Mouse (Mus musculus): ENCODE data around the gene Pbx1.

The Pbx1 gene

GRCm38 (mm10) chr1:168175586-168175985 is 256.5 kb downstream of the Pbx1 start:
- no peak for DNase-seq (ENCODE audit: low read depth, low spot score)

- no peak for DNase-seq (ENCODE audit: low read depth, low spot score)
These were observed 262.3 kb downstream of the Pbx1 start for GRCm38 (mm10) chr1:168169791-168170190.

GRCm38 (mm10) chr1:168169052-168169779 is 262.9 kb downstream of the Pbx1 start:
- DNase-seq (ENCODE audit: low read depth, low spot score) = no peak

- no peak for DNase-seq (ENCODE audit: low read depth, low spot score)
These were observed 264.3 kb downstream of the Pbx1 start for GRCm38 (mm10) chr1:168167781-168168180.

DNA sequence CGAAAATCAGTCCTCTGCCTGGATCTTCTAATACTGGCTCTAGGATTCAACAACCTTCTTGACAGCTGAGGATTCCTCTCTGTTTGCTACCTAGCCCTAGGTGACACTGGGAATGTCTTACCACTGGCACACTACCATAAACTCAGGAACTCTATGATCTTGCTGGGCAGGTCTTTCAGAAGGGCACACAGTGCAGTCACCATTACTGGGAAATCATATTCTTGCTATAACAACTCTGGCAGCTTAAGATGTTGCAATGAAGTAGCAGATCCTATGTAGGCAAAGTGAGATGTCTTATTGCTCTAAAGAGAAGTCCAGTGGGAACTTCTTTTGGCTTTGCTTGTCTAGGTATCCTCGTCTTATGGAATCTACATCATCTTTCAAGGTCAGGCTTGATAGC is 265.2 kb downstream of the Pbx1 start:
- no peak for DNase-seq (ENCODE audit: low read depth, low spot score)

GRCm38 (mm10) chr1:168164945-168165344 is 267.1 kb downstream of the Pbx1 start:
- no peak for DNase-seq (ENCODE audit: low read depth, low spot score)

GRCm38 (mm10) chr1:168163521-168164233 is 268.4 kb downstream of the Pbx1 start:
- no peak for DNase-seq (ENCODE audit: low read depth, low spot score)

DNA sequence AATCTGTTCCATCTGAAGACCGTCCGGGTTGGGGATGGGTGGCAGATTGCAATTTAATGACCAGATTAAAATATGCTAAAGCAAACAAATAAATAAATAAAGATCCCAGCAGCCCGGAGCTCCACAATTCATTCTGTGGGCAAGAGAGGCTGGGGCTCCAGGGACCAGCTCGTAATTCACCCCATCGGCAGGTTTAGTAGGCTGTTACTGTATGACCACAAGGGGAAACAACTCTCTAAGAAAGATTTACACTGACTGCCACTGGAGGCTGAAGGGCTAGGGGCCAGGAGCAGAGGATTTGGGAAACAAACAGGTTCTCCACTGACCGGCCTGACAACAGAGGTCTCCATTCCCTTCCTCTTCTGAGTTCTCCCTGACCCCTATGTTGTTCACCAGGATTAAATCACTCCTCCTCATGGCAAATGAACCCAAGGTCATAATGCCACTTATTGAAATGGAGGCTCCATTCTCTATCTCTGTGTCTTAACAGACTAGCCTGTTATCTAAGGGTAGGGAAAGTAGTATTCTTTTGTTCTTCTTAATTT is 292.9 kb downstream of the Pbx1 start:
- DNase-seq (ENCODE audit: low read depth, low spot score) = no peak

GRCm38 (mm10) chr1:168138669-168139068 is 293.4 kb downstream of the Pbx1 start:
- no peak for DNase-seq (ENCODE audit: low read depth, low spot score)

DNA sequence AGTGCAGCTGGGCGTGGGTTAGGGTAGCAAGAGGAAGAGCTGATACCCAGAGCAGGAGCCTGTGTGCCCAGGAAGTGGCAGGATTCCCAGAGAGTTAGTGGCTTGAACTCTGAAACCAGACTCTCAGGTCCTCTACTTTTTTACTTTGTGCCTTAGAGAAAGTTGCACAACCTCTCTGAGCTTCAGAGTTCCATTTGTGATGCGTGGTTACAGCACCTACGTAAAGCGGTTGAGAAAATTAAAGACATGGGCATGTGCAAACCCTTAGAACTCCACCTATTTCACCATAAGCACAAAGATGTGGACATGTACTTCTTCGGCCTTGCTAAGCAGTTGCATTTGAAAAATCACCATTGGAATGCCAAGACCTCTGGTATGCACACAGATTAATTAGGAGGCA is 294.2 kb downstream of the Pbx1 start:
- DNase-seq (ENCODE audit: low read depth, low spot score) = no peak

DNA sequence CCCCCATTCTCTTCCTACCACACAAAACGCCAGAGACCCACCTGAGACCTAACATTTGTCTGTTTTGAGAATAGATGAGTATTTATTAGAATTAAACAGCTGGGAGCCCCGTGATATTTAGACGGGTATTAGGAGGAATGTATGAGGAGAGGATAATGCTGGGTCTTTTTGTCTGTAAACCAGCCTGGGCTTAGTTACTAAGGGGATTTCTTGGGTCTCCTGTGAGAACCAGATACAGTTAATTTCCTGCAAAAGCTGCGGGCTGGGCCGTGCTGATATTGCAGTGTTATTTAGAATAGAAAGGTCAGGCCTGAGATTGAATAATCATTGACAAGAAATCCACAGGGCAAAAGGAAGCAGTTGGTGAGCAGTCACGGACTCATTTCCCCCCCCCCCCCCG is 296.5 kb downstream of the Pbx1 start:
- DNase-seq (ENCODE audit: low read depth, low spot score) = no peak

DNA sequence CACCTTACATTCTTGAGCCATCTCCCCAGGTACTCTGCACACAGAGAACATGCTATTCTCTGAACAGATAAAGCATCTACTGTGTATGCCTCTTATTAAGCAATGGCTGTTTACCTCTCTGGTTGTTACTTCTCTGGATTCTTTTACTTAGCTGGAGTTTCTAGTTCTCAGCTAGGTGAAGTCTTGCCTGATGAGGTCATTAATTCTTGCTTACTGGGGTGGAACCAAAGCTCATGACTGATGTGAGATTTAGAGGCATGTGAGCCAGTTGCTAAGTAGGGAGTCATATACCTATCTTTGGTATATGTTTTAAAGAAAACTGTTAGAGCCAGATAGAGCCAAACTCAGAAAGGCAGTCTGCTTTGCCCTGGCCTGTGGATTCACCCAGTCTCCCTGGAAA is 298.4 kb downstream of the Pbx1 start:
- no peak for DNase-seq (ENCODE audit: low read depth, low spot score)

DNA sequence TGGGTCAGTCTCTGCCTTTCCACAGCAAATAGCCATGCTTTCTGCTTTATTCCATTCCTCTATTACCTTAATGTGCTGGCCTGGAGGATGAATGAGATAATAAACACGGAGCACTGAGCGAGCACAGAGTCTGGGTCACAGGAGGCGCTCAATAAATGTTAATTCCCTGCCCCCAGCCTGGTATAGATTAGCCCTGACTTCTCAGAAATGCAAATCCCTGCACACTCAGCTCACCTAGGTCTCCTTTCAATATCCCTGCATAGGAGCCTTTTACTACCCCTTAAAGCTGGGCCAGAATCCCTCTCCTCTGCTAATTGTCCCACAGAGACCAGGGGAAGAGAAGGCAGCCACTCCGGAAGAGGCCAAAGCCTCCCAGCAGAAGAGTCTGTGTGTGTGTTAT is 304.1 kb downstream of the Pbx1 start:
- DNase-seq (ENCODE audit: low read depth, low spot score) = no peak

DNA sequence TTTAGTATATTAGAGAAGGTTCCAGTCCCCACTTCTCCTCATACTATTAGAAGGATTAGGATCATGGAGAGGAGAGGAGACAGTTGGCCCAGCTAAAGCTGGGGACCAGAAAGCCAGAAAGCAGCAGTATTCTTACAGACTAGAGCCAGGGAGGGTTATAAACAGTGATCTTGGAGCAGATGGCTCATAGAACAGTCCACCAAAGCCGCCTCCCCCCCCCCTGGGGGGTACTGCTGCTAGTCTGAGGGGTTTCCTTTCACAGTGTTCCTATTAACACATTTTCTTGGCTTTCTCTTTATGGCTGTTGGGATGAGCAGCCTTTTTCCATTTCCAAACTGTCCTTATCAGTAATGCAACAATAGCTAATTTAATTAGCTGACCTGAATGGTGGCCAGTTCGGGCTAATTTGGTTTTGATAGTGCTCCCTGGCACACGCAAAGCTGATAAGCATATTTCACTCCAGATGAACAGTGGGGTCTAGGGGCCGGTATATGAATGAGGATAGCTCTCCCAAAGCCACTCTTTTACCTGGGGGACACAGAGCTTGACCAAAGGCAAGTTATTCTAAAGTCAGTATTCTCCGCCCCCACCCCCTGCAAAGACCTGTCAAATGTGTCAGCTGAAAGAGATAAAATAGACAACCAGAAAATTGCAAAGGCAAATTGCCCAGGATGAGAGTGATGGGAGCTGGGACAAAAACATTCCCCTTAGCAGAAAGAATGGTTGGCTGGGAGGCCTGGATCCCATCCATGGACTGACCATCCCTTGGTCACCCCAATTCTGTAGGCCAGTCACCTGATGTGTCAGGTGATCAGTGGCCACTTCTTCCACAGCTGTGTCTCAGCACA is 307.2 kb downstream of the Pbx1 start:
- DNase-seq (ENCODE audit: low read depth, low spot score) = no peak

DNA sequence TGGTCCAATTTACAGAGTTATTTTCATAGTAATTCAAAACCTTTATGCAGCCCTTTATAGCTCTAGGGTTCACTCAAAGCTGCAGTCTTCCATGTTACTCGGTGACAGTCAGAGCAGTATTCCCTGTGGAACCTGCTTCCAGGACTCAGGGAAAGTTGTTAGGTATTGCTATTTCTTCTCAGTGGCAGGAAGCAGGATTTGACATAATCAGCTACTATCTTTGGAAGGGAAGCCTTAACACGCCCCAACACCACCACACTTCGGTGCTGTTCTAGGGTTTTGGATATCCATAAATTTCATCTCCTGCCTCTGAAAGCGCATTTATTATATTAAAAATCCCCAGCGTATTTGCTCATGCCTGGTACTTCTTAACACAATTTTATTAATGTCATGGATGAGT is 314.0 kb downstream of the Pbx1 start:
- no peak for DNase-seq (ENCODE audit: low read depth, low spot score)

DNA sequence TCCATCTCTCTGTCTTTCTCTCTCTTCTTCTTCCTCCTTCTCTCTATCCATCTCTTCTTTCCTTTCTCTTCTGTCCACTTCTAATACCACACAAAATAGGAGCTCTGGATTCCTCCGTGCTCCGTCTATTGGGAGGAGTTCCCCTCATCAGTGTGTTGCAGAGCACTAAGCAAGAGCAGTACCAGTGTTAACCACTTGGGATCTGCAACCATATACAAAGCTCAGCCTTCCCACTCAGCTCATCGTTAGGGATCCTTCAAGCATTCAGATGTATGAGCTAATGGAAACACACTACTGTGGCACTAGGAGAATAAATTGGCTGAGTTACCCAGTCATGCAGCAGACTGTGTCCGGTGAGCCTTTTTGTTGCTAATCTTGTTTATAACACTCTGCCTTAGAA is 314.7 kb downstream of the Pbx1 start:
- no peak for DNase-seq (ENCODE audit: low read depth, low spot score)

GRCm38 (mm10) chr1:168109797-168110196 is 322.3 kb downstream of the Pbx1 start:
- DNase-seq (ENCODE audit: low read depth, low spot score) = no peak

DNA sequence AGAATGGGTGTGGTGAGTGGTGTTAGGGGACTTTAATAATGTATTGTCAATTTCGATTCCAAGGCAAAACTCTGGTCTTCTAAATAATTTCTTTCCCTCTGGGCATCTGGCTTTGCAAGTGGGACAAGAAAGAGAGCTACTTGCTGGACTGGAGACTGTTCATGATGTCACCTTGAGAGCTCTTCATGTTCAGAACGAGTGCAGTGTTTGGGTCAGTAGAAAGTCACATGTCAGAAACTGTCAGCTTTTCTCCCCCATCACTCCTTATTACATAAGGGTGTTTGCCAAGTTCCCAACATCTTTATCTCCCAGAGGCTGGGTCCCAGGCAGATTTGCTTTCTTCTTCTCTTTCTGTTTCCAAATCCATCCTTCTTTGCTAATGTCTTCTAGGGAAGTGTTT is 328.2 kb downstream of the Pbx1 start:
- no peak for DNase-seq (ENCODE audit: low read depth, low spot score)

DNA sequence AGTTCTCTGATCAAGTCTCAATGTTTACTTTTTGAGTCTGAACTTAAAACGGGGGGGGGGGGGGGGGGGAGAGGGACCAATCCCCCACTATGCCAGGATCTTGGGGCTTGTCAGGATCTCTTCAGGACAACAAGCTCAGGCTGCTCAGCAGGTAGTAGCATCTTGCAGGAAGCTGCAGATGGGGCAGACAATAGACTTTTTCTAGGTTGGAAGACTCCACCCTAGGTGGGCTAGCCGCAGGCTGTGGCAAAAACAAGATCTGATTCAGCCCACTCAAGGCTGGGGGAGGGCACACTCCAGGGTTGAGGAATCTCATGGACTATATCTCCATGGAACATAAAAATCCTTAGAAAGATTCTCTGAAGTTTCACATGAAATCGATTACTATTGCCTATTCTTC is 330.6 kb downstream of the Pbx1 start:
- no peak for DNase-seq (ENCODE audit: low read depth, low spot score)

DNA sequence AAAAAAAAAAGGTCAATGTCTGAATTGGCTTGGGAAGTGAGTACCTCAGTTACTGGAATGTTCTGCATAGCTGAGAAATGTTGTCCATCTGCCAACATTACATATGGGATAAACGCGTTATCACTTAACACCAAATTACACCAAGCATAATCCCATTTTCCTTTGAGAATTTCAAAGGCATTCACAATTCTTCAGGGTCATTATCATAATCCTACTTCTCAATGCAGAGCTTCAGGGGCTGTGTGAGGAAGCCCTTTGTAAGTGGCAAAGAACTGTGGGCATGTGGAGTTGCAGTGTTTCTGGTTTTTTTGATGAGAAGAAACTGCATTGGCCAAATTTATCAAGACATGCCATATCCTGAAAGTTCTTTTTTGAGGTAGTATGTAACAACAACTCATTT is 333.3 kb downstream of the Pbx1 start:
- DNase-seq (ENCODE audit: low read depth, low spot score) = no peak

GRCm38 (mm10) chr1:168094671-168095070 is 337.4 kb downstream of the Pbx1 start:
- no peak for DNase-seq (ENCODE audit: low read depth, low spot score)

DNA sequence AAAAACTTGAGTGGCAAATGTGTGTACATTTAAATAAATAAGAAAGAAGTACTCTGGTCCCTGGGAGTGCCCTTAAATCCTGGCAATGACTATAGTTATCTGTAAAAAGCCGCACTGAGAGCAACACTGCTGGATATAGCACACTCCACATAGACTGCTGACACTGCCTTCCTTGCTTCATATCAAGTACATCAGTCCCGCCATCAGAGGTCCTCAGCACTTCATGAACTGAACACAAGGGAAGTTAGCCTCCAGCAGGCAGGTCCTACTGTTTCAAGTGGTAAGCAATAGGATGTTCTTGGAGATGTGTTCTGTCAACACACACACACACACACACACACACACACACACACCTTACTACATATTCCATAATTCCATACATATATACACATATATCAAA is 339.0 kb downstream of the Pbx1 start:
- no peak for DNase-seq (ENCODE audit: low read depth, low spot score)
